Mouse (Mus musculus) right cerebral cortex, postnatal 10 days (tissue): ENCODE measurements around the gene Smr2.
"Not testable (repeated sequence)": the region's sequence is repeated elsewhere in the genome, so short reads cannot be mapped to it uniquely, and the experiment has no call there.

Experiments
- DNase-seq, 2 experiments: peaks; one replicate each; pipeline ENCODE4 v3.0.0; 2021; ENCODE audit warnings: low spot score in 2 of 2

The Smr2 gene

GRCm38 (mm10) chr5:88086256-88086655, at the start of gene Smr2:
Smr2 (plus strand) TSS chr5:88086556.
- DNase-seq, result not testable (repeated sequence)

- no peak for DNase-seq
These were observed 25.1 kb downstream of the Smr2 start, which contains the start of gene Gm11116 for GRCm38 (mm10) chr5:88111430-88111829. Gm11116 (minus strand) TSS chr5:88111530.

GRCm38 (mm10) chr5:88153999-88154398, 67.6 kb downstream of the Smr2 start, which contains the start of gene Gm11115:
Gm11115 (minus strand) TSS chr5:88154099.
- DNase-seq, result no peak
